Mouse (Mus musculus) right cerebral cortex, postnatal 10 days (tissue): ENCODE data around the gene Ptgr1.

Experiments
- DNase-seq, 2 experiments: peaks; one replicate each; pipeline ENCODE4 v3.0.0; 2021; ENCODE audit warnings: low spot score in 2 of 2

Gene Ptgr1

DNA sequence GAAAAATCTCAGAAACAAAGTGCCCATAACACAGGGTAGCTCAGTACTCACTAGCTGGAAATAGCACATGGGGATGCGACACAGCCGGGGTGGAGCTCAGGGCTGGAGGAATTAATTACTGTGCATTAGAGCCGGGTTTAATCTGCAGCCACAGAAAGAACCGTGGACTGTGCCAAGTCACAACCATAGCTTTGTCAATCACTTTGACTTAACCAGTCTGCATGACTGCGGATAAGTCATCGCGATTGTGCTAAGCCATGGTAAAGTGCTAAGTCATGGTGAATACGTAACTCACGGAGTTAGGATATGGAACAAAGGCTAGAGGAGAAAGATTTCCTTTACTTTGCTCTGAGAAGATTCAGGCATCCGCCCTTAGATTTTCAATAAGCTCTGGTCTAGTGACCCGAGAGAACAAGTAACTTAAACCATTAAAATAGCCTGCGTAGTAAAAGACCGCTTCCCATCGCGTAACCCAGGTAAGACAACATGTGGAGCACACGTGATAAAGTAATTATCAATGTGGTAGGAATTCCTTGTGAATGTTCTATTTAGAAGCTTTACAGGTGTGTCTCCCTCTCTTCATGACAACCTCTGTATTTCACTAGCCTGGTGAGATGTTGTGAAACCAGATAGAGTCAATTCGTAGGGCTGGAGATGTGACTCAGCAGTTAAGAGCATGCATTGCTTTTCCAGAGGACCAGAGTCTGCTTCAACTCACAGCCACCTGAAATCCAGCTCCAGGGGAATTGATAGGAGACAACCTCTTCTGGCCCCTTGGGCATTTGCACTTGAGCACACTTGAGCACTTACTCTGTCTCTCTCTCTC is 3.9 kb upstream of the Ptgr1 start:
- no peak for DNase-seq

DNA sequence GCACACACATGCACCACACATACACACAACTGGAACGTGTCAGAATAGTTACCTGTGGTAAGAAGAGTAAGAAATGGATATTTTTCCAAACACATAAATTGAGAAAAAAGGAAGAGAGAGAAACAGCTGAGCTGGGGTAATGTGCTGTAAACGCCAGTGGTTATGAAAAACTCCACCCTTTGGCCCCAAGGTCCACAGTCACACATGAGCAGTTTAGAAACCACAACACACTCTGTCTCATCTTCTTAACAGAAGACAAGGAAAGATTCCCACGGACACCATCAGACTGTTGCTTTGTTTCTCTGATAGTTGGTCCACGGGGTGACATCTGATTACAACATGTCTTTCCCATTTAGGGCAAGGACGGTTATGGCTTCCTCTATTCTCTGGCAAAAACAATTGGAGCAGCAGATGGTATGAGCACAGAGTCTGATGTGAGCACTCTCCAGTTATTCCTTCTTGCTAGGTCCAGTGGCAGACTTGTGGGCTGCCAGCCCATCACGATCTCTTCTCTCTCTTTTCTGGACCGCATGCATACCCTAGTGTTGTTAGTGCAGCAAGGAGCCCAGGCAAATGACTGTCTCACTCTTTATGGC is 2.5 kb upstream of the Ptgr1 start:
- DNase-seq, result no peak

DNA sequence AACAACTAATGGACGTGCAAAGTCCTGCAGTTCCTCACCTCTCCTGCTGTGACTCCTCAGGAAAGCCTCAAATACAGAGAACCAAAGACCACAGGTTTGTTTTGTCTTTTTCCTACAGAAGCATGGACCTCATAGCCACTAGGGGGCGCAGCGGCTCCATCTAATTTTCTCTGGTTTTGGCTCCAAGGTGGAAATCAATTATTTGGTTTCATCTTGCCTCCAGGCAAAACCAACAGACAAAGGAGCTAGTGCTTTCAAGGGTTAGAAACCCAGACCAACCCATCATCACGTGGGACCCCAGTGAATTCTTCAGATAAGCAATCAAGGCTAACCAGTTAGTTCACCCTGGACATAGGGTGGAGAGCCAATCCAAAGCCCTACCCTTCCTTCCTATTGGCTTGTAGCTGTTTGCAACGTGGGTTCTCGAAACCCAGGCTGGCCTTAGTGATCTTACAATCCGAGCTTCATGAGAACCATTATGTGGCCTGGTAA is 1.7 kb downstream of the Ptgr1 start:
- DNase-seq, result peak; percentile 73 to 84

DNA sequence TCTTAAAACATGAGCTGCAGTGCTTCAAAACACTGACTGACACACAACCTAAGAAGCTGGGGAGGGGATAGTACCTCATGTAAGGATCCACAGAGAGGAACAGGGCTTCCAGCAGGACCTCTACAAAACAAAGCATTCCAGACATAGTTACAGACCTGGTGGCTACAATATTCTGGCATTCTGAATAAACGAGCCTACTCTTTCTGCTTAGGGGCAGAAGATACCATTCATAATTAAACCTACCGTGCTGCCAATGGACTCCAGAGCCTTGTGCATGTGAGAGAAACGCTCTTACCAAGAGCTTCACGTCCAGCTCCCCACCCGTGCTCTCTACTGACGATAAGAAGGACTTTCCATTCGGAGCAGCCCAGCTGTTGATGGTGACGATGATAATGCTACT is 4.1 kb downstream of the Ptgr1 start:
- DNase-seq, result no peak

DNA sequence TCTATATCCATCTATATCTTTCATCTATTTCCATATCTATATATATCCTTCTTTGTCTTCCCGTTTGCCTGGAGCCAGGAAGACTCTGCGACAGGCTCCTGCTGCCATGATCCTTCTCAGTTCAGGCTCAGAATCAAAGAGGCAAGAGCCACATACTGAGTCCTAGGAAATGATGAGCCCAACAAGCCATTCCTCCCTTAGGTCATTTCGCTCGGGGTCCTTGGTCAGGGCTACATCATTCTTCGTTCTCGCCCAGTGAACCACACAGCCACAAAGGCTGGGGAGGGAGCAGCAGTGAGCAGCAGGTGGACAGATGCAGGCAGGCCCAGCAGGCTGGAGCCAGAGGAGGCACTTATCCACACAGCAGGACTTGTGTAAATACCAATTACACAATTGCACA is 5.5 kb downstream of the Ptgr1 start:
- no peak for DNase-seq

DNA sequence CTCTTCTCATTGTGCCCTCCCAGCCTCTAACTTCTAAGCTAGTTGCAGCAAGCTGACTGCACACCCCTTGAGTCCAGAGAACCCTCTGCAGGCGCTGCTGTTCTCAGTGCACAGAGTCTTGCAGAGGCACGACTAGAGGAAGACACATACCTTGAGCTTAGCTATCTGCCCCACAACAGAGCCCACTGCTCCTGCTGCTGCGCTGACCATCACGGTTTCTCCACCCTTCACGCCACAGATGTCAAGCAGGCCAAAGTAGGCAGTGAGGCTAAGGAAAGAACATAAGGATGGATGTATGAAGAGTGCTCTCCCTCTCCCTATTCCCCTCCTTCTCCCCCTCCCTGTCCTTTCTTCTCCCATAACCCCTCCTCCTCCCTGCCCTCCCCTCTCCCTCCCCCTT is 11.2 kb downstream of the Ptgr1 start:
- DNase-seq, result no peak

DNA sequence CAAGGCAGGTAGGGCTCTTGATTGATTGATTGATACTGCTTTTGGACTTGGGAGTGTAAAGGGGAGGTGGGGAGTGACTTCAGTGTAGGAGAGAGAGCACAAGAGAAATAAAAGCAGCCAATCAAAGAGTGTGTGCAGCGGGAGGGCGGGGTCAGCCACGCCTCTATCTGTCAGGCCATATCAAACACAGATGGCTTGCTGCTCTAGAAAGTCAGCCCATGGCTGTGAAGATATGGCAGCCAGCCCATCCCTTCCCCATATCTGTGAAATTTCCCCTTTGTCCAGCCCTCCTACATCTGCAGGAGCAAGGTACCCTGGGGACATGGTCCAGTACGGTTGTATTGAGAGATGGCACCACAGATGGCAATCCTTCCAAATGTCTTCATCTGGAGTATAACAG is 16.2 kb downstream of the Ptgr1 start:
- no peak for DNase-seq

DNA sequence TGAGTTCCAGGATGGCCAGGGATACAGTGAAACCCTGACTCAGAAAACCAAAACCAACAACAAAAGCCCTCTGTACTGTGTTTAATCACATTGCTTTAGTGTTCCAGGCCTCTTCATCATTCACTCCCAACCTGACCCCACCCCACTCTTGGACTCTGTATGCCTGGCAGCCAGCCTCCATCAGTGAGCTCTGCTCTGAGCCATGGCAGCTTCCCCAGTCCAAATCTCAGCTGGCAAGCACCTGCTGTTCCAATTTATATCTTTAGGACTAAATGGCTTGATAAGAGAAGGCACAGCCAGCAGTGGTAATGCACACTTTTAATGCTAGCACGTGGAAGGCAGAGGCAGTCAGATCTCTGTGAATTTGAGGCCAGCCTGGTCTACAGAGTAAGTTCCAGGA is 21.8 kb downstream of the Ptgr1 start:
- DNase-seq, result no peak

DNA sequence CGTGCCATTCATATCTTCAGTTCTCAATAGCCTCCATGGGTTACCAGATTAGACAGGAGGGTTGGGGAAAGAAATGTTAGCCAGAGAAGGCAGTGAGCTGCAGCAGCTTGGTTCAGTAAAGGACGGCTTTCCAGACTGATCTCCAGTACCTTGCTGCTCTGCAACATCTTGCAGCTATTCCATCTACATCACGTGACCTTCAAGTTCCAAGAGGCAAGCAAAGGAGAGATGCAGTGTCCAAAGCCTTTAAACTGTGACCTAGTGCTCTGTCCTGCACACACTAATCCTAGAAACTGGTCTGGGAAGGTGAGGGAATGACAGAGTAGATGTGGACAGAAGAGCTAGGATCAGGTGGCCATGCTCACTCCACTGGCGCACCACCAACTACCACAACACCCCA is 23.6 kb downstream of the Ptgr1 start:
- DNase-seq, result no peak

DNA sequence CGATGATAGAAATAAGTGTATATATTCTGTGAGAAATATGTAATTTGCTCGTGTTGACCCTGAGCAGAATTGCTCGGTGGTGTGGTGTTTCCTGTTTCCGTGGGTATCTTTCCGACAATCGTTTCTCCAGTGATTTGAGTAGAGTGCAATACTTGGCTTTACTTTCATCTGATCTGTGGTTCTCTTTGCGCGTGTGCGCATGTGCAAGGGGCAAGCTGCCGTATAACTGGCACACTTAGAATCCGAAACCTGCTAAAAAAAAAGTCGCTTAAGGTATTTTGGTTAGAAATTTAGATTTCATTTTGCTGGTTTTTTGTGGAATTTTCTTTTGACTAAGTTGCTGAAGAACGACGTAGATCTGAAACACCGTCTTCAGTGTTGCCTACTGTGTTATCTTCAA is 25.2 kb downstream of the Ptgr1 start:
- no peak for DNase-seq

DNA sequence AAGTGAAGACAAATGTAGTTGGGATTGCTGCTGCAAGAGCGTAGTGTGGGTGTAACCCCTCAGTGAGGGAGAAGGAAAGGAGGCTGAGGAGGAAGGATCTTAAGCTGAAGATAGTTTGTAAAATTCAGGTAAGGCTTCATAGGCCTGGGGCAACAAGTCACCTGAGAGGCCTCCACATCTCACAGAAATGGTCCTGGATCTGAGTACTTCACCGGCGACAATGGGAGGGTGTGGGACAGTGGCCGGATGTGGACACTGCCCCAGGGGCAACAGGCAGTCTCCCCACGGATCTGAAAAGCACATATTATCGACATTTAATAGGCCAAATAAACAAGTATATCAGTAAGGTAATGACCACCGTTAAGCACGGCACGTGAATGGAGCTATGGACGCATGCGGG is 34.3 kb downstream of the Ptgr1 start:
- DNase-seq, result no peak

DNA sequence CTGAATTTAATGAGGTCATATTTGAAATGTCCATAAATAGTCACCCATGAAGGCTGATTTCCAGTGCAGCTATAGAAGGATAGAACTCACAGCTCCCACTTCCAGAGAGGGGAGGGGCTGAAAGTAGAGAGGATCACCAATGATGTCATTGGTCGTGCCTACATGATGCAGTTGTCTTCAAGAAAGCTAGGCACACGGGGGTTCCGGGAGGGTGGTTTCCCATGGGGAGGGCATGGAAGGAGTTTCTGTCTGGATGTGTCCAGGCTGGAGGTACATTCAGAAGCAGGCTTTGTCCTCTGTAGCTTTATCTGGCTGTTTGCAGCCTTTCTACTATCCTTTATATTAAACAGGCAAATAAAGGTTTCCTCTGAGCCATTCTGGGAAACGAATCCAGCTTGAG is 38.5 kb downstream of the Ptgr1 start:
- DNase-seq, result no peak

DNA sequence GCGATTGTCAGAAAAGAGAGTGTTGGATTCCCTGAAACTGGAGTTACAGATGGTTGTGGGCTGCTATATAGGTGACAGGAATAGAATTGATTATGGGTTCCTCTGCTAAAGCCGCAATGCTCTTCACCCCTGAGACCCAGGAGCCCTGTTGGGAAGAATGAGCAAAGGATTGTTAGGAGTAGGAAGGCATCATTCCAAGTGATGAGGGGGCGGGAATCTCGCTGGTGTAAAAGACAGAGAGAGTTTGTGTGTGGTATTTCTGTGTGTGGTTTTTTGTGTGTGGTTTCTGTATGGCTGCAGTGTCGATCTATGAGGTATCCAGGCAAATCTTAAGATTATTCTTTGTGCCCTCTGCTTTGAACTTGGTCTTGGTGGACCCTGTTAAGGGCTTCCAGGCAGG is 42.2 kb downstream of the Ptgr1 start:
- peak in 1 of 2 experiments; percentile 44 for DNase-seq

DNA sequence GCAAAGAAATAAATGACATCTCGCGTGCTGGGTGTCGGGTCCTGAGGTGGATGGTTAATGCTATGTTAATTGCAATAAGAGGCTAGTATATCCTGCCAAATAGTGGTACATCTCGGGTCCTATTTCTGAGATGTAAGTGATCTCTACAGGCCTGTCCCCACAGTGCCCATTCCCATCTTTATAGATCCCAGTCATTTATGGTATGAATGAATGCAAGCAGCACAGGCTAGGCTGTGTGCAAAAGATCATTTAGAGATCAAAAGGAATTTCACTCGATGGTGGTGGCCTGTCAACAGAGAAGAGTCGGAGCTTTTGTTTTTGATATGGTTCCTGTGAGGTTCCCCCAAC is 42.7 kb downstream of the Ptgr1 start:
- DNase-seq, result no peak

DNA sequence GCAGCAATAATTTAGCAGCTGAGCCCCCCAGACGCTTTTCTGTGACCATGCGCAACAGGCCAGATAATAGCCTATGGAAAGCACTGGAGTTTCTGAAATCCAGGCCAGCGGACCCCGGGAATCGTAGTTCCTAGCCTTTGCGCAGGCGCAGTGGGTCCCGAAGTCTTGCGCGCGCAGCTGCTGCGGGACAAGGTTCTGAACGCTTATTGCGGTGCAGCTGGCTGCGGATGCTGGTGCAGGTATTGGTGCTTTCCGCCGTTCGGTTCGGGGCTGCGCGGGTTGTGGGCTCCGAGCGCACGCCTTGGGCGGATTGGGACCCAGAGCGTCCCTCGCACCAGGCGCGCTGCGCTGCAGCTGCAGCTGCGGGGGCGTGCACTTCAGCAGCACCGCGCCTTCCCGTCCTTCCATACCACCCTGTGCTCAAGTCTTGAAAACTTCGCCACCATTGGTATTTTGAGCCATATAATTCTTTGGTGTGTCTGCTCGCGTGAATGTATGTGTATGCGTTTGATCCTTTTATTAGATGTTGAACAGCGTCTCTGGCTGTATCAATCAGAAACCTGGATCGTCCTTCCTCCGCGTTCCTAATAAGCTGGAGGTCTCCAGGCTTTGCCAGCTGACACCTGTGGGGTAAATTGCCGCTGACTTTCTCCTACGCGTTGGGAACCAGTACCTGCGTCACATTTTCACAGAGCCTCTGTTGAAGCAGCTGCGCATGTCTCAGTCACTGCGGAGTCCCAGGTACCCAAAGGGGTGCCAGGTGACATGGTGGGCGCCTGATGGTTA is 43.3 kb downstream of the Ptgr1 start, which contains the start of gene Zkscan16:
Zkscan16 (plus strand) TSS at position 209 of the 786 bp plus-strand sequence.
- peak; percentile 96 to 97 for DNase-seq

DNA sequence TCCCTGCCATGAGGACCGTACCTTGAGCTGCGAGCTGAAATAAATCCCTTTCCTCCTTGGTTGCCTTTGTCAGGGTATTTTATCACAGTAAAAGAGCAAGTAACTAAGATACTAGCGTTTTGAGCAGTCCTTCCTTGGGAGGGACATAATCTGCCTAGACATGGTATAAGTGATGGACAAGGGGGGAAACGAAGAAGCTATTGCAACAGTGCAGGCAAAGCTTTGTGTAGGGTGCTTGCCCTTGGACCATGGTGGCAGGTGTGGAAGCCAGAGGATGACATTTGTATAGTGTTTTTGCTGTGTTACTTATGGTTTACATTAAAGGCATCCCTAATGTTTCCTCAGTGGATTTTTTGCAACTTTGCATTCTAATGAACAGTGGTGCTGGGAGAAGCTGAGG is 44.0 kb downstream of the Ptgr1 start:
- DNase-seq, result no peak

DNA sequence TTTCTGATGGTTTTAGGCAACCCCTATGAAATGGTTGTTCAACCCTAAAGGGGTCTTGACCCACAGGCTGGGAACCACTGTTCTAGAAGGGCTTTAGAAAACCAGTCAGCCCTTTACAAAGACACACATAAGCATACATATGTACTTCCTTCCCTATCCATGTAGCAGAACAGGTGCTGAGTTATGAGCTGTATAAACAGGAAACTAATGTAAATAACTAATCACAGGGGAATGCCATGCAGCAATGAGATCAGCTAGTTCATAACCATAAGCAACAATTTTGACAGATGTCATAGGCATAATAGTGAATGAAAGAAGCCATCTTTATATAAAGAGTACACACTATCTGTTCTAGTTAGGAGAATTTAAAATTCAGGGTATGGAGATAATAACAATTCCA is 45.3 kb downstream of the Ptgr1 start:
- DNase-seq, result no peak

DNA sequence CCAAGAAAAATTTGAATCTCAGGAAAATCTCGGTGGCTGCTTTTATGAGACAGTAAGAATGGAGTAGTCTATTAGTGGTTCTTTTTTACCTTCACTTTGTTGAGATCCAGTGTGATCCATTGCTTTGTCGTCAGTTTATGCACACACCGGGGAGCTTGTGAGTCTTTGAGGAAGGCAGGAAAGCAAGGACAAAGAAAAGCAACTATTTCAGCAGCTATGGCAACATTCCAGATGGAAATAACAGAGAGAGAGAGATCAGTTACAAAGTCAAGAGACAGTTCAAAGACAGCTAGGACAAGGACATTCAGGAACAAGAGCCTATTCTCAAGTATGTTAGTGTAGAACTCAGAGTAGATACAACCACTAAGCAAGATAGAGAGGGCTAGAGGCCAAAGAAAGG is 51.1 kb downstream of the Ptgr1 start:
- DNase-seq, result no peak

DNA sequence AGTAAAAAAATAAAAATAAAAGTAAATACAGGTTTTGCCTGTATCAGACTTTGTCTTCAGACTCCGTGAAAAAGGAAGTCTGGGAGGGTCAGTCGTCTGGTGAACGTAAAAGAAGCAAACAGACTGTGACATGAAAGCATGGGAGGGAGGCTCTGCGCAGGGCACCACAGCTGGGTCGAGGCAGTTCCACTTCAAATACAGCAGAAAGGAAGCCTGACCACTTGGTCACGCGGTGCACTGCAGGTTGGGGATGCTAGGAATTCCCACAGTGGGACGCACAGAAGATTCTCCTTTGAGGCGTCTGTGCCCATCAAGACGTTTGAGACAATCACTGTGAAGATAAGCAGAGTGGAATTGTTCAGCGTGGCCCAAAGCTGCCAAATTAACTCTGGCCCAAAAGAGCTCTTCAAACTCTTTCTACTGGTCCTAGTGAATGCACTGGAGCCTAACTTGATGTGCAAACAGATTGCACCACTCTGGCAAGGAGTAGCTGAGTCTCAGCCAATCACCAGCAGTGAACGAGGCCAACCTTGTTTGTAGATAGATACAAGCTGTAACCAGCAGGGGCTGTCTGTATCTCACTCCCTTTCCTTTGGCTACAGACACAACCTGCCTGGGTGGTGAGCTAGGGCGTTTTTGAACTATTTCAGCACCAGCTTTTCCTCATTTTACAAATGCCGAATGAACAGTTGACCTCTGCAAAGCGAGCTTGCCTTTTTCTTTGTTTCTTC is 52.0 kb downstream of the Ptgr1 start:
- DNase-seq, result peak; percentile 49 to 62

DNA sequence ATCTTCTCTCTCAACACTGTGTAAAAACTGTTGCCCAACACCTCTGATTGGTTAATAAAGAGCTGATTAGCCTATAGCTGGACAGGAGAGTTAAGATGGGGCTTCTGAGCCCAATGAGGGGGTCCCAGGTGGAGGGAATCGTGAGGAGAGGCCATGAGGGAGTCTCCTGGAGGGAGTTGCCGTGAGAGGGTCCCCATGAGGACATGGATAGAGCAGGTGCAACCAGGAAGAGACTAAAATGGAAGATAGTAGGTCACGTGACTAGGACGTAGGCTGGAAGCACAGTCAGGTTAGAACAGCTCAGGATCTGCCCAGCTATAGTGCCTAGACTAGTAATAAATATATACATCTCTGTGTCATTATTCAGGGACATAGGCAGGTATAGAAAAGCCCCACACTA is 52.6 kb downstream of the Ptgr1 start:
- no peak for DNase-seq

DNA sequence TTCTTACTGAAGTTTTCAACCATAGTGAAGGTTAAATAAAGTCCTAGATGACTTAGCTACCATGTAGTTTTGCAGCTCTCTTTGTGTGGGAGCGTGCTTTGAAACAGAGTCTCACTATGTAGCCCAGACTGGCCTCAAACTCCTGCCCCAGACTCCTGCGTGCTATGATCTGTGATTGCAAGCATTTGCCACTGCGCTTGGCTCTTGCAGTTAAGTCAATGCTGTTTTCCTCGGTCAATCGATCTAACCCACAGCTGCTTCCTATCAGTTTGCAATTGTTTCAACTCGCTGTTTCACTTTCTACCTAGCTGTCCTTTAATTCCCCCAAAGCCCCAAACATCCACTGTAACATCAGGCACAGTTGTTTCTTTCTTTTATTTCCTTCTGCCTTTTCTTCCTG is 54.4 kb downstream of the Ptgr1 start:
- DNase-seq, result no peak

DNA sequence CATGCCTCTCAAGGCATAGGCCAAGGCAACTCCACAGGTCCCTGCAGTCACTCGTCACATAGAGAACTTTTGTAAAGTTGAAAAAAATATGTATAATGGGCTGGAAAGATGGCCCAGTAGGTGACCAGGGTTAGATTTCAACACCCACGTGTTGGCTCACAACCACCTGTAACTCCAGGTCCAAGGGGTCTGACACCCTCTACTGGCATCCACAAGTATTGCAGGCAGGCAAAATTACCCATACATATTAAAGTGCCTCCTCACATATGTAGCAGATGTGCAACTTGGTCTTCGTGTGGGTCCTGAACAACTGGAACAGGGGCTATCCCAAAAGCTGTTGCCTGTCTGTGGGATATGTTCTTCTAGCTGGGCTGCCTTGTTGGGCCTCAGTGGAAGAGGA is 59.3 kb downstream of the Ptgr1 start:
- no peak for DNase-seq
